In the genomic region with DNA sequence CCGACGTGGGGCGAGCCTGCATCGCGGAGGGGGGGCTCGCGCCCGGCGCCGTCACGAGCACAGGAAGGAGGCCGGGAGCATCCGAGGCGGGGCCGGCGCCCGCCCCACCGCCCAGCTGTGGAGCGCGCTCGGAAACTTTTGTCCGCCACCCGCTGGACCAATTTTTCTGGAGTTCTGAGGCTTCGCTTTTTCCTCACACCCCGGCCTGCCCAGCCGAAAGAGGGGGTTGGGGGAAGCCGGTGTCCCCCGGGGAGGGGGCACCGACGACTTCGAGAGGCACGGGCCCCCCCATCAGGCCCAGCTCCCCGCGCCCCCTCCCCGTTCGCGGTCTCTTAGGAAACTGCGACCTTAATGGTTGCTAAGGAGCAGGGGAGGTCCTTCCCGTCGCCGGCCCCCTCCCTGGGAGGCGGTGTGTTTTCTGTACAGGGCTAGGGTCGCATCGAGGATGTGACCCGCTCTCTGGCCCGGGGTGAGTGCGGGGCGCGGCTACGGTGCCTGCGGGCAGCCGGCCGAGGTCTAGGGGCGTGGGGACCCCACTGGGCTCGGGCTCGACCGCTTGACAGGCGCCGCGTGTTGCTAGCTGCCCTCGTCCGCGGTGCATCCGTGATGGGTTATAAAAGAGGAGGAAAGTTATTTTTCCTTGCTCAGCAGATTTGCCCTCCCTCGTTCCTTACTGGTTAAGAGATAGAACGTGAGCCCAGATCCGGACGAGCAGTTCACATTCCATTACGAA, we compare ENCODE assay signal across 8 mouse cellular contexts. TPM values are rescaled to one million over a fixed set of nuclear protein-coding genes. Genes with fewer than 3 reads are reported as not detected.
A peak's percentile ranks its signal among the peaks of the same experiment; 100 is the strongest.
DNase-seq lines count a peak whose midpoint lies in the region; ATAC-seq and TF ChIP-seq lines count a peak whose summit lies in the region.

No protein-coding gene starts in this region.

- peak overlapping the region; percentile 90 for H3K9ac ChIP-seq in intestine, postnatal 0 days (ENCODE audit: low read depth, low read length)

- H3K36me3 ChIP-seq in intestine, postnatal 0 days (ENCODE audit: control insufficient read depth, insufficient read depth), result no peaks in the 10 kb centered on the region

- DNase-seq in left cerebral cortex, adult 2 months (ENCODE audit: extremely low spot score in 1 of 2, low spot score in 2 of 2), result peak; percentile 22 to 31
- DNase-seq in left cerebral cortex, adult 8-10 months (ENCODE audit: low spot score in 2 of 2), result no peak
- DNase-seq in heart, adult 11 months, result peak; percentile 98
- DNase-seq in lung, adult 2 months, result peak; percentile 74
- peak; percentile 73 to 76 for DNase-seq in thymus, postnatal 10 days (ENCODE audit: low spot score in 2 of 2)

- peak overlapping the region; percentile 98 for H3K4me2 ChIP-seq in intestine, postnatal 0 days (replicated peaks; ENCODE audit: low read depth)

- ATAC-seq in intestine, postnatal 0 days, result peak; percentile 35

- no peaks in the 10 kb centered on the region for H3K4me1 ChIP-seq in cortical plate, adult 2 months (ENCODE audit: control insufficient read depth, insufficient read depth, low read length)
- peaks cover 15% of the 10 kb centered on the region for H3K4me1 ChIP-seq in intestine, postnatal 0 days (replicated peaks; ENCODE audit: control insufficient read depth, insufficient read depth, low read length)
- peaks cover 16% of the 10 kb centered on the region for H3K4me1 ChIP-seq in lung, adult 2 months (ENCODE audit: control insufficient read depth, insufficient read depth, low read length)
- peaks cover 19% of the 10 kb centered on the region for H3K4me1 ChIP-seq in olfactory bulb, adult 2 months (ENCODE audit: control insufficient read depth, insufficient read depth, low read length)

- H3K27me3 ChIP-seq in intestine, postnatal 0 days (replicated peaks; ENCODE audit: control insufficient read depth, insufficient read depth, low read length), result no peaks in the 10 kb centered on the region

- under 1% methylated on average over 68 of the region's 69 CpGs for WGBS in intestine, postnatal 0 days
- under 1% methylated on average over 68 of the region's 69 CpGs for WGBS in lung, adult 2 months
- WGBS in olfactory bulb, adult 2 months, result under 1% methylated on average over 69 of the region's 69 CpGs

- peak; percentile 10 for TF ChIP-seq CTCF in left cerebral cortex, adult 2 months (IDR thresholded peaks at IDR 0.05)
- no peak for TF ChIP-seq CTCF in cortical plate, adult 2 months (IDR thresholded peaks at IDR 0.05; ENCODE audit: extremely low read depth, insufficient read depth, low read length)
- peak; percentile 27; the same call in 1 of the 2 replicates for TF ChIP-seq CTCF in intestine, postnatal 0 days (IDR thresholded peaks at IDR 0.05; ENCODE audit: low read depth)
- no peak for TF ChIP-seq CTCF in lung, adult 2 months (IDR thresholded peaks at IDR 0.05; ENCODE audit: insufficient read depth, low read length)
- no peak for TF ChIP-seq CTCF in olfactory bulb, adult 2 months (IDR thresholded peaks at IDR 0.05; ENCODE audit: insufficient read depth, low read depth, low read length)

- H3K9me3 ChIP-seq in intestine, postnatal 0 days (ENCODE audit: control insufficient read depth), result no peaks in the 10 kb centered on the region

- peak overlapping the region; percentile 76 for H3K4me3 ChIP-seq in left cerebral cortex, adult 2 months
- peak overlapping the region; percentile 91 for H3K4me3 ChIP-seq in cortical plate, adult 2 months (ENCODE audit: insufficient read depth, low read length)
- peak overlapping the region; percentile 83 for H3K4me3 ChIP-seq in intestine, postnatal 0 days (ENCODE audit: low read depth, low read length)
- H3K4me3 ChIP-seq in lung, adult 2 months (replicated peaks; ENCODE audit: extremely low read depth, low read depth, low read length), result peak overlapping the region; percentile 97
- H3K4me3 ChIP-seq in olfactory bulb, adult 2 months (ENCODE audit: insufficient read depth, low read depth, low read length), result peak overlapping the region; percentile 66

- no peak for TF ChIP-seq POLR2A in cortical plate, adult 2 months (IDR thresholded peaks at IDR 0.05; ENCODE audit: extremely low read depth, insufficient read depth, low read length)
- peak; percentile 55; the same call in 1 of the 2 replicates for TF ChIP-seq POLR2A in lung, adult 2 months (IDR thresholded peaks at IDR 0.05; ENCODE audit: borderline replicate concordance, extremely low read depth, low read depth, low read length)
- TF ChIP-seq POLR2A in olfactory bulb, adult 2 months (IDR thresholded peaks at IDR 0.05; ENCODE audit: insufficient read depth, low read depth, low read length), result no peak

- H3K27ac ChIP-seq in left cerebral cortex, adult 2 months, result peak overlapping the region; percentile 69
- peak overlapping the region; percentile 54 for H3K27ac ChIP-seq in cortical plate, adult 2 months (ENCODE audit: insufficient read depth, low read length)
- H3K27ac ChIP-seq in intestine, postnatal 0 days (ENCODE audit: low read depth, low read length), result peak overlapping the region; percentile 97
- H3K27ac ChIP-seq in olfactory bulb, adult 2 months (ENCODE audit: insufficient read depth, low read depth, low read length), result no peak overlapping the region

- intact Hi-C loops in left cerebral cortex, adult 2 months (cut with DNase I), result loop anchor here (5.0 kb wide), 1 partner anchor 360 kb away; no protein-coding TSS in a partner anchor

RNA-seq across cellular contexts. Expression of a gene that starts 49.2 kb away (rescaled TPM):
- total RNA-seq in left cerebral cortex, adult 2 months (2021), result 10 to 100 TPM; 36.2 to 48.7 TPM
- 10 to 100 TPM; 30.6 to 49.4 (median 43.4) TPM for total RNA-seq in left cerebral cortex, adult 8-10 months (2022)
- 32.0 and 32.9 TPM in 2 replicates for polyA plus RNA-seq in cortical plate, adult 2 months (2012; rRNA removed)
- polyA plus RNA-seq in intestine, postnatal 0 days (2015; fragmentation: Nextera tagmentation; extraction: Ambion mirVana), result 9.6 and 10.6 TPM in 2 replicates
- polyA plus RNA-seq in lung, adult 2 months (2012; rRNA removed), result 23.0 and 23.7 TPM in 2 replicates
- polyA plus RNA-seq in olfactory bulb, adult 2 months (2012; ENCODE audit: insufficient read depth, insufficient read length, low replicate concordance, missing spikeins), result 58.3 TPM in 1 of 2 replicates, not detected in the other

Comparison
In these comparisons a context has a peak if more than half of its experiments do, and no peak if none do; other contexts are left out.
1. DNase-seq: peak in left cerebral cortex, adult 2 months (2 of 2), heart, adult 11 months (single experiment), lung, adult 2 months (single experiment) and thymus, postnatal 10 days (2 of 2); none in left cerebral cortex, adult 8-10 months (0 of 2).
2. CTCF ChIP-seq: peak in left cerebral cortex, adult 2 months (single experiment) and intestine, postnatal 0 days (single experiment); none in cortical plate, adult 2 months (single experiment), lung, adult 2 months (single experiment) and olfactory bulb, adult 2 months (single experiment).
3. Peak in every context shown above with its lines, with median percentiles within 50 percentile points of each other: H3K4me3 ChIP-seq.